Mouse (Mus musculus) mature B cell (primary cell): Measurements from ENCODE around the gene Ces2f.
"Not testable (repeated sequence)": the region's sequence is repeated elsewhere in the genome, so short reads cannot be mapped to it uniquely, and the experiment has no call there.

Source experiments
- in situ Hi-C: fragments of 300-500 bp; cut with MboI; formaldehyde crosslinking; loops from 2 replicates; pipeline ENCODE4 v1.14.3; 2019

Ces2f gene

GRCm38 (mm10) chr8:104947056-104947455, at the start of gene Ces2f:
Ces2f (plus strand) TSS chr8:104947356.
- in situ Hi-C loops: no loop called here

GRCm38 (mm10) chr8:104901746-104902145, 45.4 kb upstream of the Ces2f start:
- in situ Hi-C loops: no loop called here

- in situ Hi-C loops: no loop called here
These were observed 40.0 kb upstream of the Ces2f start for GRCm38 (mm10) chr8:104907111-104907510.

- in situ Hi-C loops: not testable (repeated sequence)
These were observed 38.1 kb upstream of the Ces2f start for GRCm38 (mm10) chr8:104909021-104909420.

- in situ Hi-C loops: not testable (repeated sequence)
These were observed 37.5 kb upstream of the Ces2f start for GRCm38 (mm10) chr8:104909651-104910050.

- in situ Hi-C loops: no loop called here
These were observed 21.1 kb upstream of the Ces2f start, which contains the start of gene Ces2e for GRCm38 (mm10) chr8:104925972-104926596. Ces2e (plus strand) TSS chr8:104926260.

GRCm38 (mm10) chr8:104927301-104927700, 19.9 kb upstream of the Ces2f start:
- in situ Hi-C loops: no loop called here

GRCm38 (mm10) chr8:104944665-104945064, 2.5 kb upstream of the Ces2f start:
- in situ Hi-C loops: no loop called here

- in situ Hi-C loops: no loop called here
These were observed 1.9 kb downstream of the Ces2f start for GRCm38 (mm10) chr8:104949031-104949430.

GRCm38 (mm10) chr8:104961537-104961961, 14.4 kb downstream of the Ces2f start, which contains the start of gene Ces2g:
Ces2g (plus strand) TSS chr8:104961718.
- in situ Hi-C loops: no loop called here

- in situ Hi-C loops: no loop called here
These were observed 15.2 kb downstream of the Ces2f start for GRCm38 (mm10) chr8:104962229-104962901.

- in situ Hi-C loops: no loop called here
These were observed 16.3 kb downstream of the Ces2f start for GRCm38 (mm10) chr8:104963375-104963894.

GRCm38 (mm10) chr8:104984126-104984525, 37.0 kb downstream of the Ces2f start:
- in situ Hi-C loops: no loop called here

GRCm38 (mm10) chr8:104984942-104985341, 37.8 kb downstream of the Ces2f start:
- in situ Hi-C loops: no loop called here

- in situ Hi-C loops: no loop called here
These were observed 51.0 kb downstream of the Ces2f start for GRCm38 (mm10) chr8:104998191-104998590.

GRCm38 (mm10) chr8:104999183-104999582, 52.0 kb downstream of the Ces2f start:
- in situ Hi-C loops: no loop called here

GRCm38 (mm10) chr8:105000586-105000985, 53.4 kb downstream of the Ces2f start, which contains the start of gene Ces2h:
Ces2h (plus strand) TSS chr8:105000853.
- in situ Hi-C loops: no loop called here
